Mouse (Mus musculus): ENCODE measurements around the gene Rapgef2.

DNA sequence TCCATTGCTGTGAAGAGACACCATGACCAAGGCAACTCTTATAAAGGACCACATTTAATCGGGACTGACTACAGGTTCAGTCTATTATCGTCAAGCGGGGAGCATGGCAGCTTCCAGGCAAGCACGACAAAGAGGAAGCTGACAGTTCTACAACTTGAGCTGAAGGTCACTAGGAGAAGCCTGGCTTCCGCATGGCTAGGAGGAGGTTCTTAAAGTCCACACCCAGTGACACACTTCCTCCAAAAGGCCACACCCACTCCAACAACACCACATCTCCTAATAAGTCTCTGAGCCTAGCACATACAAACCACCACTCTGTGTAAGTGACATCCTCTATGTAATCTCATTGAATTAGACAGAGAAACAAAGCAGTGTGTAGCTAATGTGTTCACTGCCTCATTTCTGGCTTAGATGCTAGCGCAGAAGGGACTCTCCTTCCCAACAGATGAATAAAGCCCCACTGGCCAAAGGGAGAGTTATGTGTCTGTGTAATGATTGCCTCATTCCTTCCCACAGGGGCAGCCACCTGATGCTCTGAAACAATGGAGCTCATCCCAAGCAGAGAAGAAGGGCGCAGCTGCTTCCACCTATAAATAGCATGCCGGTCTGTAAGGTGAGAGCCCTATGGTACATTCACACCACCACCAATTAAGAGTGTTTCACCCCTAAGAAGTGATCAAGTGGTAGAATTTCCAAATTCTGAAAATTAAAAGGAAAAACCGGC lies 48.5 kb downstream of the Rapgef2 start:
- TF ChIP-seq CTCF (IDR thresholded peaks at IDR 0.05; ENCODE audit: low read depth) (no peak), EP300 (optimal IDR thresholded peaks at IDR 0.05) (no peak)

Measured in stomach, postnatal 0 days (tissue).